17 mouse cellular contexts compared by ENCODE assay signal in the genomic region with DNA sequence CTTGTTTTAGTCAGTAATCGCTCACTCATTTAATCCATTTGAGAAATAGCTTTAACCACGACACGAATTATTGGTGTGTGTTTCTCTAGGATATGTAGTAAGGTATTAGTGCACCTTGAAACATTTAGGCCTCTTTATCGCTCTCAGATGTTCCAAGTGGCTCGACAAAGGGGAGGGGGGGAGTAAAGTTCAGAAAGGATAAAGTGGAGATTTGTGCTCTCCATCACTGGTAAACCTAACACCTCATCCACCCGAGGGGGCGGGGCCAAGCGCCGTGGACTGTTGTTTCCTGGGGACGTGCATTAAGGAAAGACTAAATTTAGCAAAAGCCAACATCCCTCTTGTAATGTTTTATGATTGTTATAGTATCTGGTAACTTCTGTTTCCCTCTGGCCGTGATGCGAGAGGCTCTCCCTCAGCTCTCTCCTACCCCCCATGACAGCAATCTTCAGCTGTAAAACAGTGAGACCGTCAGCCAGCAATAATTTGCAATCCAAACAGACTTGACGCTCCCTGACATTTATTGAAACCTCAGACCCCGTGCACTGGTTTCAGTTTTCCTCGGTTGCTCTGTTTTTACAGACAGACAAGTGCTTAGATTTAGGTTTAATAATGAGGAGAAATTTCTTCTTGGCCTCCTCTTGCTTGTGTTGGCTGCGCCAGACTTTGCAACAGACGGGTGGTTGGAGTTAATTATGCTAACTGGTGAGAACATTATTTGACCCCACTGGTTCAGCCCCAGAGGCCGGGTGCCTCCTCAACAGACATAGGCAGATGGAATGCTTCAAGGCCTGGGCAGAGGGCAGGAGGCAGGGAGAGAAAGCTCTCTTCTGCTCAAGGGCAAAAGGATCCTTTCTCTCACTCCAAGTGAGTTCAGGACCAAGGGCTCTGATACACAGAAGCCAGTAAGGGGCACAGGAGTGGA.
A peak's percentile ranks its signal among the peaks of the same experiment; 100 is the strongest.
DNase-seq lines count a peak whose midpoint lies in the region; ATAC-seq and TF ChIP-seq lines count a peak whose summit lies in the region.
"Had no signal": no experiment of that assay in that cellular context is flagged by ENCODE, and none has a peak within 500 bp of the region (broad histone marks: within the 10 kb centered on the region; RNA-seq: fewer than 3 reads in every experiment).

No protein-coding gene starts in this region.

- H3K36me3 ChIP-seq in limb, embryonic 14.5 days (ENCODE audit: control insufficient read depth, insufficient read depth, low read length) = no peaks in the 10 kb centered on the region
- H3K36me3 ChIP-seq in heart, embryonic 10.5 days = no peaks in the 10 kb centered on the region
- H3K36me3 ChIP-seq: heart, embryonic 15.5 days; lung, embryonic 15.5 days; midbrain, embryonic 12.5 days had no signal

- H3K9me3 ChIP-seq in limb, embryonic 14.5 days (ENCODE audit: control insufficient read depth, low read length) = no peaks in the 10 kb centered on the region
- no peaks in the 10 kb centered on the region for H3K9me3 ChIP-seq in heart, embryonic 10.5 days
- H3K9me3 ChIP-seq: heart, embryonic 15.5 days; lung, embryonic 15.5 days; midbrain, embryonic 12.5 days had no signal

- DNase-seq in embryo, embryonic 10.5 days (ENCODE audit: low spot score) = peak; percentile 21
- DNase-seq in embryo, embryonic 10 days (ENCODE audit: low spot score) = no peak
- peak; percentile 44 for DNase-seq in embryo, embryonic 11 days
- peak; percentile 3 for DNase-seq in kidney, adult 9 months
- peak; percentile 34 for DNase-seq in limb, embryonic 14.5 days (ENCODE audit: low spot score)
- no peak for DNase-seq in gastrocnemius, postnatal 25 days
- no peak for DNase-seq in thymus, postnatal 10 days (ENCODE audit: low spot score in 2 of 2)
- no peak for DNase-seq in heart, embryonic 10.5 days (ENCODE audit: low spot score)
- DNase-seq: adrenal gland, postnatal 10 days; B cell, adult 2 months; gastrocnemius, adult 2 months; thymus, postnatal 25 days had no signal

- peak; percentile 70; the same call in 1 of the 2 replicates for ATAC-seq in limb, embryonic 14.5 days (ENCODE audit: low FRiP score, low read depth)
- ATAC-seq: inflammation-experienced regulatory T-cells, adult 6 months had no signal

- WGBS in limb, embryonic 14.5 days = 15% methylated on average over 19 of the region's 19 CpGs
- 70% methylated on average over 19 of the region's 19 CpGs for WGBS in heart, embryonic 10.5 days

- no peaks in the 10 kb centered on the region for H3K27me3 ChIP-seq in limb, embryonic 14.5 days (ENCODE audit: control insufficient read depth, insufficient read depth, low read length)
- no peaks in the 10 kb centered on the region for H3K27me3 ChIP-seq in heart, embryonic 10.5 days (ENCODE audit: insufficient read depth, poor library complexity, severe bottlenecking)
- H3K27me3 ChIP-seq: heart, embryonic 15.5 days; lung, embryonic 15.5 days; midbrain, embryonic 12.5 days had no signal

- H3K4me3 ChIP-seq in limb, embryonic 14.5 days (replicated peaks; ENCODE audit: low read length) = no peak overlapping the region
- no peak overlapping the region for H3K4me3 ChIP-seq in heart, embryonic 10.5 days
- H3K4me3 ChIP-seq: gastrocnemius, adult 2 months; heart, embryonic 15.5 days; left cerebral cortex, adult 2 months; lung, embryonic 15.5 days; midbrain, embryonic 12.5 days had no signal

- H3K9ac ChIP-seq in limb, embryonic 14.5 days (ENCODE audit: low read depth, low read length, severe bottlenecking) = no peak overlapping the region
- H3K9ac ChIP-seq: heart, embryonic 15.5 days; lung, embryonic 15.5 days; midbrain, embryonic 12.5 days had no signal

- H3K4me1 ChIP-seq in limb, embryonic 14.5 days (ENCODE audit: control insufficient read depth, insufficient read depth, low read length) = peaks cover 12% of the 10 kb centered on the region
- H3K4me1 ChIP-seq in heart, embryonic 10.5 days = no peaks in the 10 kb centered on the region
- H3K4me1 ChIP-seq: heart, embryonic 15.5 days; midbrain, embryonic 12.5 days had no signal

- no peak overlapping the region for H3K27ac ChIP-seq in limb, embryonic 14.5 days (replicated peaks; ENCODE audit: low read depth, low read length)
- no peak overlapping the region for H3K27ac ChIP-seq in heart, embryonic 10.5 days
- H3K27ac ChIP-seq: gastrocnemius, adult 2 months; heart, embryonic 15.5 days; left cerebral cortex, adult 2 months; lung, embryonic 15.5 days; midbrain, embryonic 12.5 days had no signal

- no peak for TF ChIP-seq POLR2A in limb, embryonic 14.5 days (IDR thresholded peaks at IDR 0.05; ENCODE audit: borderline replicate concordance, extremely low read depth, insufficient read depth, insufficient read length)

- H3K4me2 ChIP-seq in limb, embryonic 14.5 days (replicated peaks; ENCODE audit: low read depth, low read length, severe bottlenecking) = peak overlapping the region; percentile 33
- H3K4me2 ChIP-seq: heart, embryonic 15.5 days; lung, embryonic 15.5 days; midbrain, embryonic 12.5 days had no signal

Comparison
In these comparisons a context has a peak if more than half of its experiments do, and no peak if none do; other contexts are left out.
1. DNase-seq: peak in embryo, embryonic 10.5 days (single experiment), embryo, embryonic 11 days (single experiment), kidney, adult 9 months (single experiment) and limb, embryonic 14.5 days (single experiment); none in embryo, embryonic 10 days (single experiment), gastrocnemius, postnatal 25 days (single experiment), thymus, postnatal 10 days (0 of 2) and heart, embryonic 10.5 days (single experiment).